Mouse (Mus musculus) midbrain, embryonic 11.5 days (tissue): ENCODE results near the gene Egfl7. TPM values are rescaled to one million over a fixed set of nuclear protein-coding genes. Genes with fewer than 3 reads are reported as not detected.

Source experiments
- ATAC-seq: fragments of 200-750 bp; cut with Nextera tagmentation; 2 replicates; pipeline ENCODE4 v1.8.0; 2017; ENCODE audit warnings: moderate TSS enrichment, moderate library complexity; ENCODE audit not compliant: low FRiP score
- DNase-seq: peaks from one replicate; pipeline ENCODE4 v3.0.0; 2015; ENCODE audit warnings: low spot score; ENCODE audit errors: missing footprints
- H3K27ac ChIP-seq: fragments of 300-500 bp; sonication (generic); 2 replicates; pipeline ENCODE4 v1.5.1; 2014; ENCODE audit warnings: low read depth, low read length
- H3K27me3 ChIP-seq: fragments of 300-500 bp; sonication (generic); 2 replicates; pipeline ENCODE4 v1.6.1; 2014; ENCODE audit warnings: mild to moderate bottlenecking, low read length, moderate library complexity, mixed read lengths; ENCODE audit not compliant: control insufficient read depth, insufficient read depth
- H3K36me3 ChIP-seq: fragments of 300-500 bp; sonication (generic); 2 replicates; pipeline ENCODE4 v1.6.1; 2014; ENCODE audit warnings: mild to moderate bottlenecking, low read length, moderate library complexity, mixed read lengths; ENCODE audit not compliant: control insufficient read depth, insufficient read depth
- H3K4me1 ChIP-seq: fragments of 300-500 bp; sonication (generic); 2 replicates; pipeline ENCODE4 v1.6.1; 2014; ENCODE audit warnings: low read length; ENCODE audit not compliant: control insufficient read depth, insufficient read depth
- H3K4me2 ChIP-seq: fragments of 300-500 bp; sonication (generic); 2 replicates; pipeline ENCODE4 v1.6.1; 2014; ENCODE audit warnings: mild to moderate bottlenecking, moderate library complexity
- H3K4me3 ChIP-seq: fragments of 300-500 bp; sonication (generic); 2 replicates; pipeline ENCODE4 v1.5.1; 2014; ENCODE audit warnings: low read depth, low read length
- H3K9ac ChIP-seq: fragments of 300-500 bp; sonication (generic); 2 replicates; pipeline ENCODE4 v1.6.1; 2014; ENCODE audit warnings: low read length
- H3K9me3 ChIP-seq: fragments of 300-500 bp; sonication (generic); 2 replicates; pipeline ENCODE4 v1.6.1; 2016; ENCODE audit warnings: low read length; ENCODE audit not compliant: control insufficient read depth
- WGBS: fragments of 180-500 bp; shearing (Covaris S2); extraction: QIAGEN DNeasy Blood & Tissue Kit; methylation state at CpG from one replicate; pipeline ENCODE4 v1.1.7; 2014; 5-methylcytosine and 5-hydroxymethylcytosine counted together
- polyA plus RNA-seq: library from polyadenylated mRNA; unstranded; fragments of >200 nt; fragmentation: Nextera tagmentation; extraction: Ambion mirVana; gene quantifications from 2 replicates; pipeline ENCODE4 v1.2.1, GENCODE M21; 2014

Gene Egfl7
- polyA plus RNA-seq, 1 experiment from 2014 or later: 58.3 TPM

DNA sequence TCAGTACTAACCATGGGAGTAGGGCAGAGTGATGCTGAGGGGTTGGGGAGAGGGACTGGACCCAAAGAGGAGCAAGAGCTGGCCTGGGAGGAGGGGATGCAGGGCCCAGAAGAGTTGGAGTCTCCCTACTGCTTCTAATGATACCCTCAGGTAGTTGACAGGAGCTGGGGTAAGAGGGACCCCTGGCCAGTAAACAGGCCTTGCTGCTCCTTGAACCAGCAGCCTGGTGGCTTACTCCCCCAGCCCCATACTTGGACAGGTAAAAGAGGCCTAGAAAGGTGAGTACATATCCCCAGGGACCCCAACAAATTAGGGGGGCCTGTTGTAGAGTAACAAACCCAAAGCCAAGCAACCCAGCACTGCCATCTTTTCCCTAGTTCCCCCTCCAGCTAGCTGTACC, 29.0 kb downstream of the Egfl7 start:
- Histone ChIP-seq H3K4me3 (no peak overlapping the region), H3K9me3 (no peaks in the 10 kb centered on the region), H3K9ac (no peak overlapping the region), H3K36me3 (no peaks in the 10 kb centered on the region), H3K4me2 (no peak overlapping the region), H3K27me3 (peaks cover 12% of the 10 kb centered on the region), H3K4me1 (0 out of 2 replicates have a peak, but pooled peaks cover 4% of the 10 kb centered on the region), H3K27ac (no peak overlapping the region)
- ATAC-seq: no peak
- DNase-seq: no peak

DNA sequence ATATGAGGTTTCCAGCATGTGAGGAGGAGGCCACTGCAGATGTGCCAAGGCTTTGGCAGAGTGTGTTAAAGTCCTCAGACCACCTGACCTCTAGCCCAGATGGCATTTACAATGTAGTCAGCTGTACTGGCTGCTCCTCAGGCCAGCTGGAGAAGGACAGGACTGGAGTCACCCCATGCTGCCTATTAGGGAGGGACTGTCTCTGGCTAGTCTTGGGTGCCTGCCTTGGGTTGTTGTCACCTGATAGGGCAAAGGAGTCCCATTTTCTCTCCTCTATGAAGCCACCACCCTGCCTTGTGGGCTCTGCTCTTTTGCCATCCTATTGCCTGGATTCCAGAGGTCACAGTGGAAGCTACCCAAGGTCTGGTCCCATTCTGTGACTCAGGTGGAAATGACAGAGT, 29.4 kb downstream of the Egfl7 start:
- Histone ChIP-seq H3K9me3 (no peaks in the 10 kb centered on the region), H3K9ac (no peak overlapping the region), H3K4me3 (no peak overlapping the region), H3K4me1 (0 out of 2 replicates have a peak, but pooled peaks cover 2% of the 10 kb centered on the region), H3K27me3 (peaks cover 7% of the 10 kb centered on the region), H3K36me3 (no peaks in the 10 kb centered on the region), H3K27ac (no peak overlapping the region), H3K4me2 (no peak overlapping the region)
- no peak for DNase-seq
- ATAC-seq: no peak

DNA sequence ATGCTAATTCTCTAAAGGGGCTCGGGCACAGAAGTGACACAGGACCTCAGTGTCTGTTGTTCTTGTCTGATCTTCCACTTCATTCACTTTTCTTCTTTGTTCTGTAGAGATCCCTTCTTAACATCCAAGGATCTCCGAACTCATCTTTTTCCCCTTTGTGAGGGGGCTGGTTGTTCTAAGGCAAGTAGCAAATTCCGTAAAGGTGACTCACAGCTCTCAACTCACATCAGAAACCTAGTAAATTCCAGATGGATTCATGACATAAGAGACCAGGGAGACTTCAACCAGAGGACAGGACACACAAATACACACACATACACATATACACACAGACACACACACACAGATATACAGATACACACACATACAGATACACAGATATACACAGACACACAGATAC, 30.7 kb downstream of the Egfl7 start:
- Histone ChIP-seq H3K9ac (no peak overlapping the region), H3K4me3 (no peak overlapping the region), H3K36me3 (no peaks in the 10 kb centered on the region), H3K27me3 (0 out of 2 replicates have a peak, but pooled peaks cover 2% of the 10 kb centered on the region), H3K4me2 (no peak overlapping the region), H3K27ac (no peak overlapping the region), H3K9me3 (no peaks in the 10 kb centered on the region), H3K4me1 (no peaks in the 10 kb centered on the region)
- no peak for ATAC-seq
- WGBS: 69% methylated on average over 3 of the region's 3 CpGs
- DNase-seq: no peak

DNA sequence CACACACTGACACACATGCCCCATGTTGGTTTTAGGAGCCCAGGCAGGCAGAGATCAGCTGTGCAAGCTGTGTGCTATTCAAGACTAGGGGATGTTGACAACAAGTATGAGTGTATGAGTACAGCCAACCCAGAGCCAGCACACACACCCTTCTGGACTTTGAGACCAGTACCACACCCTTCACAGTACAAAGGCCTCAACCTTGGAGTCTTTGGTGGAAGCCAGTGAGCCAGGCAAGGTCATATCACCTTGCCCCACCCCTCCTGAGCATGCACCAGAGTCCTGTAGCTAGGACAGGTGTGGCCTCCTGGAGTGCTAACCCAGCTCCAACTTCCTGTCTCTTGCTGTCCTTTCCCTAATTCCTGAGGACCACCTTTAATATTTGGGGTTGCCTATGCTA, 31.2 kb downstream of the Egfl7 start:
- Histone ChIP-seq H3K4me2 (no peak overlapping the region), H3K4me1 (no peaks in the 10 kb centered on the region), H3K27me3 (0 out of 2 replicates have a peak, but pooled peaks cover 2% of the 10 kb centered on the region), H3K9me3 (no peaks in the 10 kb centered on the region), H3K27ac (no peak overlapping the region), H3K36me3 (no peaks in the 10 kb centered on the region), H3K9ac (no peak overlapping the region), H3K4me3 (no peak overlapping the region)
- DNase-seq (no peak), ATAC-seq (no peak)

DNA sequence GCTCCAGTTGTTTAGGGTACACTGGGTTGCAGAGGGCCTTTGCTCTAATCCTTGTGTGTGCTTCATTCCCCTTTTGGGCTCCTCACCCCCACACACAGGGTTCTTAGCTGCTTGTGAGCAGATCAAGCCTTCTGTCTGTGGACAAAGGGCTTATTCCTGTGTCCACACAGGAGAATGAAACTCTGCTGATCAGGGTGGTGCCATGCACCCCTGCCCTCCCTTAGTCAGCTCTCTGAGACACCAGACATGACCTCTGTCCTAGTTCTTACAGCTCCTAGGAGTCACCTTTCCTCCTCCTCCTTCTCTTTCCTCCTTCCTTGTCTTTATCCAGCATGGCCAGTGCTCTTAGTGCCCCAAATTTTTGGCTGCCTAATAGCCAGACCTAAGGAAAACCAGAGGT, 32.1 kb downstream of the Egfl7 start:
- Histone ChIP-seq H3K4me3 (no peak overlapping the region), H3K36me3 (no peaks in the 10 kb centered on the region), H3K4me1 (no peaks in the 10 kb centered on the region), H3K9me3 (no peaks in the 10 kb centered on the region), H3K9ac (no peak overlapping the region), H3K27me3 (no peaks in the 10 kb centered on the region), H3K27ac (no peak overlapping the region), H3K4me2 (no peak overlapping the region)
- ATAC-seq (no peak), DNase-seq (no peak)

DNA sequence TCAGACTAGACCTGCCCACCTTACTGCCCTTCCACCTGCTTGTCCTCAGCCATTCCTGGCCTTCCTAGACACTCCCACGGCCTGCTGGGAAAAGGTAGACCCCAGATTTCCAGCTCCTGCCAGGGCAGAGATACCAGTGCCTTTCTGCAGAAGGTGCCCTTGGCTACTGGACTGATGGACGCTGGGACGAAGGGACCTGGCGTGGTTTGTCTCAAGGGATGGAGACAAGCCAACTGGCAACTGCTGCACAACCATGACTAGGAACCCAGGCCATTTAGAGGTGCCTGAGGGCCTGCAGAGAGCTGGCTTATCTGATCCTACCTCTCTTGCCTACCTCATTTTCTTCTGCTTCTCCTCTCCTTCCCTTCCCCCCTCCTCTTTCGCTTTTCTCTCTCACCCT, 35.1 kb downstream of the Egfl7 start:
- Histone ChIP-seq H3K4me3 (no peak overlapping the region), H3K27ac (no peak overlapping the region), H3K9me3 (no peaks in the 10 kb centered on the region), H3K36me3 (no peaks in the 10 kb centered on the region), H3K4me1 (no peaks in the 10 kb centered on the region), H3K4me2 (no peak overlapping the region), H3K27me3 (no peaks in the 10 kb centered on the region), H3K9ac (no peak overlapping the region)
- ATAC-seq (no peak), DNase-seq (no peak)
- WGBS: 79% methylated on average over 5 of the region's 5 CpGs

DNA sequence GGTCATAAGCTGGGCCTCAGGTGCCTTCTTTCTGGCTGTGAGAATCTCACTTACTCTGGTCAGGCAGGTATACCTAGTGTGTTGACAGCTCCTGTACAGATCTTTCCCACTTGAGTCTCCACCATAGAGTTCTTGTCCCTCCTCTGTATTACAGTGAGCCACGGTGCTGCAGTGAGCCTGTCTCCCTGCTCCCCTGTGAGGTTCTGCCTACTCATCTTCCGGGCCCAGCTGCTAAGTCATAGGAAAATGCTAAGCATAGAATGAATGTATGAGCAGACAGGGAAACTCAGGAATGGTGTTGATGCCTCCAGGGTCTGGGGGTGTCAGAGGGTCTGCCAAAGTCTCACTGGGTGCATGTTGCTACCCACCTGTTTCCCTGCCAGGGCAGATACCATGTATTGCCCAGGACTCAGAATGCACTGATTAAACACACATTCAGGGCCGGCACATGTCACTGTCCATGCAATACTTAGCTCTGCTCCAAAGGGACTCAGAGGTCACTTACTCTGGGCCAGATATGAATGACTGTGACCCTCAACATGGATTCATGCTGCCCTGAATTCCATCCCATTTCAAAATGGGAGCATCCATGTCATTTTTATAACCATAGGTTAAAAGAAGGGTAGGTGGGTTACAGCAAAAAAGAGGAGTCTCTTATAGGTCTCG, 35.8 kb downstream of the Egfl7 start:
- H3K27me3 ChIP-seq: no peaks in the 10 kb centered on the region
- no peaks in the 10 kb centered on the region for H3K9me3 ChIP-seq
- H3K36me3 ChIP-seq: no peaks in the 10 kb centered on the region
- no peak overlapping the region for H3K4me2 ChIP-seq
- ATAC-seq: no peak
- H3K9ac ChIP-seq: no peak overlapping the region
- H3K27ac ChIP-seq: no peak overlapping the region
- no peaks in the 10 kb centered on the region for H3K4me1 ChIP-seq
- no peak overlapping the region for H3K4me3 ChIP-seq
- no peak for DNase-seq
- WGBS: 82% methylated on average over 4 of the region's 4 CpGs

DNA sequence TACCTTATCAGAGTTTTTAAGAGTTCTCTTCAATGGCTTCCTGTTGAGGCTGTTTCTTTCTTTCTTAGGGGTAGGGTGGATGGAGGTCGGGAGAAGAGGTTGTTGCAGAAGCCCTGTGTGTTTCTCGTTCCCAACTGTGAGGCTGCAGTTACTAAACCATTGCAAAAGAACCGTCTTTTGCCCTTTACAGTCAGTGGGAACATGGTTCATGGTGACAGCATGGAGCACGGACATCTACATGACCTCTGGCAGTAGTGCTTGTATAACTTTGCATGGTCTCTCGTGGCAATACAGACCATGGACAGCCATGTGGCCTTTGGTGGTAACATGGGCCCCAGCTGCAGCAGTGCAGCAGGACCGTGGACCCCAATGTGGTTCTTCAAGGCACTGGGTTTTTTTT, 37.5 kb downstream of the Egfl7 start:
- ATAC-seq: no peak

DNA sequence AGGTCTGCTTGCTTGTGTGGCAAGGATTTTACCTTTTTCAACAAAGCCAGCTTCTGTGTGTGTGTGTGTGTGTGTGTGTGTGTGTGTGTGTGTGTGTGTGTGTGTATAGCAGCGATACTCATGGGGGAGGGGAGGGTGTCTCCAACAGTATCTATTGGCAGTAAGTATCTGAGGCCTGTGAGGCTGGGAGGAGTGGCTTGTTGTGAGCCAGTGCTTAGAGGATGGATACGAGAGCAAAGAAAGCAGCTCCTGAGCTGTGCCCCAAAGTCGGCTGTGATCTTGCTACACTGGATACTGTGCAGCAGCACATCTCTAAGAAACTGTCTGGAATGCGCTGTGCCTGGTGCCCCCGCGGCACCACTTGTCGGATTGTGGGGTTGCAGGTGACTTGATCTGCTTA, 38.1 kb downstream of the Egfl7 start:
- no peak for DNase-seq
- ATAC-seq: no peak
- Histone ChIP-seq H3K4me1 (no peaks in the 10 kb centered on the region), H3K4me3 (no peak overlapping the region), H3K4me2 (no peak overlapping the region), H3K9me3 (no peaks in the 10 kb centered on the region), H3K27me3 (no peaks in the 10 kb centered on the region), H3K36me3 (no peaks in the 10 kb centered on the region), H3K27ac (no peak overlapping the region), H3K9ac (no peak overlapping the region)
- 59% methylated on average over 7 of the region's 7 CpGs for WGBS

More for the DNA sequence above, 37.5 kb downstream of the Egfl7 start:
- no peaks in the 10 kb centered on the region for H3K4me1 ChIP-seq
- DNase-seq: no peak
- no peaks in the 10 kb centered on the region for H3K27me3 ChIP-seq
- 81% methylated on average over 6 of the region's 6 CpGs for WGBS
- no peak overlapping the region for H3K4me3 ChIP-seq
- no peaks in the 10 kb centered on the region for H3K36me3 ChIP-seq
- H3K27ac ChIP-seq: no peak overlapping the region
- H3K9me3 ChIP-seq: no peaks in the 10 kb centered on the region
- no peak overlapping the region for H3K4me2 ChIP-seq
- H3K9ac ChIP-seq: no peak overlapping the region
